In the genomic region with DNA sequence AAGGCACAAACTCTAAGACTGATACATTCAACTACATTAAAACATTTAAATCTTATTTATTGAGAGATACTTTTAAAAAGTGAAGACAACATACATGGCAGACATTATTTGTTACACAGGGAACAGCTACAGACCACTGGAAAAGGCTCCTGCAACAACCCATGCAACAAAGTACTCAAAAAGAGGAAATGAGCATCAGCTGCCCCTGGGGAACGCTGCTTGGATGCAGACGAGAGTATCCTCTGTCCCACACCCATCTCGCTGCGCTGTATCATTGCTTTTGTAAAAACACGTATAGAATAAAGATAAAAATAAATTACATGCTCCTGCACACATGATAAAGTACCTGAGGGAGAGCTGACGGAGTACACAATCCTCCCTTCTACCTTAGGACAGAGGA, we compare ENCODE assay signal across 19 mouse cellular contexts. TPM values are rescaled to one million over a fixed set of nuclear protein-coding genes. Genes with fewer than 3 reads are reported as not detected.
DNase-seq lines count a peak whose midpoint lies in the region; ATAC-seq and TF ChIP-seq lines count a peak whose summit lies in the region.
"Had no signal": no experiment of that assay in that cellular context is flagged by ENCODE, and none has a peak within 500 bp of the region (broad histone marks: within the 10 kb centered on the region; RNA-seq: fewer than 3 reads in every experiment).

No protein-coding gene starts in this region.

- H3K4me1 ChIP-seq in liver, postnatal 0 days (ENCODE audit: insufficient read depth), result peaks cover 7% of the 10 kb centered on the region
- peaks cover 5% of the 10 kb centered on the region for H3K4me1 ChIP-seq in liver, embryonic 11.5 days (replicated peaks; ENCODE audit: control insufficient read depth, insufficient read depth, low read length)
- peaks cover 2 to 20% of the 10 kb centered on the region in 2 experiments; a peak in 2 of 4 replicates for H3K4me1 ChIP-seq in CH12.LX (ENCODE audit: control insufficient read depth in 1 of 2, insufficient read depth in 2 of 2)
- peaks cover 22% of the 10 kb centered on the region for H3K4me1 ChIP-seq in spleen, adult 2 months (ENCODE audit: control insufficient read depth, insufficient read depth, insufficient read length)
- peaks cover 10% of the 10 kb centered on the region for H3K4me1 ChIP-seq in heart, embryonic 12.5 days (replicated peaks)
- H3K4me1 ChIP-seq: forebrain, embryonic 15.5 days; hindbrain, embryonic 15.5 days had no signal

- H3K4me3 ChIP-seq in liver, postnatal 0 days (ENCODE audit: low read depth, low read length), result no peak overlapping the region
- H3K4me3 ChIP-seq in liver, embryonic 11.5 days (ENCODE audit: low read depth, low read length), result no peak overlapping the region
- no peak overlapping the region for H3K4me3 ChIP-seq in CH12.LX (replicated peaks in 1 of 3; ENCODE audit: low read depth in 2 of 3, low read length in 2 of 3, poor library complexity in 1 of 3)
- H3K4me3 ChIP-seq in spleen, adult 2 months (ENCODE audit: extremely low read depth, insufficient read depth, insufficient read length), result no peak overlapping the region
- no peak overlapping the region for H3K4me3 ChIP-seq in heart, embryonic 12.5 days
- H3K4me3 ChIP-seq: embryonic facial prominence, embryonic 12.5 days; forebrain, embryonic 15.5 days; heart, embryonic 10.5 days; heart, embryonic 15.5 days; hindbrain, embryonic 15.5 days had no signal

- no peaks in the 10 kb centered on the region for H3K27me3 ChIP-seq in liver, postnatal 0 days (ENCODE audit: insufficient read depth, low read length)
- no peaks in the 10 kb centered on the region for H3K27me3 ChIP-seq in liver, embryonic 11.5 days (replicated peaks; ENCODE audit: control insufficient read depth, insufficient read depth, low read length)
- peaks cover 72% of the 10 kb centered on the region for H3K27me3 ChIP-seq in CH12.LX (replicated peaks)
- no peaks in the 10 kb centered on the region for H3K27me3 ChIP-seq in spleen, adult 2 months (ENCODE audit: control insufficient read depth, insufficient read depth, low read length)
- peaks cover 8% of the 10 kb centered on the region for H3K27me3 ChIP-seq in heart, embryonic 12.5 days (replicated peaks)
- H3K27me3 ChIP-seq: forebrain, embryonic 15.5 days; heart, embryonic 15.5 days; hindbrain, embryonic 15.5 days had no signal

- H3K4me2 ChIP-seq in liver, postnatal 0 days (ENCODE audit: low read depth, low read length), result no peak overlapping the region
- H3K4me2 ChIP-seq in liver, embryonic 11.5 days, result no peak overlapping the region
- H3K4me2 ChIP-seq in CH12.LX (ENCODE audit: insufficient read depth, low read depth, poor library complexity, severe bottlenecking), result peak overlapping the region; percentile 23; the same call in 1 of the 2 replicates
- no peak overlapping the region for H3K4me2 ChIP-seq in heart, embryonic 12.5 days
- H3K4me2 ChIP-seq: embryonic facial prominence, embryonic 12.5 days; forebrain, embryonic 15.5 days; heart, embryonic 15.5 days; hindbrain, embryonic 15.5 days had no signal

- no peak for TF ChIP-seq EP300 in liver, postnatal 0 days (IDR thresholded peaks at IDR 0.05; ENCODE audit: low read depth)
- peak; percentile 94 for TF ChIP-seq EP300 in CH12.LX (IDR thresholded peaks at IDR 0.05; ENCODE audit: low read length)

- 54% methylated on average over 6 of the region's 6 CpGs for whole genome bisulfite sequencing in liver, postnatal 0 days (ENCODE audit: insufficient replicate concordance)
- WGBS in liver, embryonic 11.5 days, result 69% methylated on average over 6 of the region's 6 CpGs
- WGBS in spleen, adult 2 months, result 30% methylated on average over 6 of the region's 6 CpGs
- WGBS in heart, embryonic 12.5 days, result 77% methylated on average over 6 of the region's 6 CpGs

- TF ChIP-seq CTCF in liver, postnatal 0 days (IDR thresholded peaks at IDR 0.05; ENCODE audit: low read depth), result no peak
- no peak for TF ChIP-seq CTCF in CH12.LX (conservative IDR thresholded peaks at IDR 0.05 in 1 of 2, IDR thresholded peaks at IDR 0.05 in 1 of 2; ENCODE audit: low read depth in 2 of 2, low read length in 2 of 2)
- TF ChIP-seq CTCF in spleen, adult 2 months (IDR thresholded peaks at IDR 0.05; ENCODE audit: extremely low read depth, insufficient read depth, insufficient read length, insufficient replicate concordance), result no peak

- H3K36me3 ChIP-seq in liver, postnatal 0 days (replicated peaks; ENCODE audit: insufficient read depth, low read length), result no peaks in the 10 kb centered on the region; the same call in 1 of the 2 replicates
- H3K36me3 ChIP-seq in liver, embryonic 11.5 days (ENCODE audit: control insufficient read depth, insufficient read depth, low read length), result no peaks in the 10 kb centered on the region
- H3K36me3 ChIP-seq in CH12.LX (replicated peaks in 1 of 2; ENCODE audit: control insufficient read depth in 1 of 2, insufficient read depth in 1 of 2, low read length in 1 of 2), result no peaks in the 10 kb centered on the region
- peaks cover 1% of the 10 kb centered on the region; the same call in 1 of the 2 replicates for H3K36me3 ChIP-seq in spleen, adult 2 months (ENCODE audit: control insufficient read depth, insufficient read depth, low read length)
- H3K36me3 ChIP-seq in heart, embryonic 12.5 days, result no peaks in the 10 kb centered on the region
- H3K36me3 ChIP-seq: embryonic facial prominence, embryonic 12.5 days; forebrain, embryonic 15.5 days; heart, embryonic 10.5 days; heart, embryonic 15.5 days; hindbrain, embryonic 15.5 days had no signal

- peak; percentile 49 for DNase-seq in liver, postnatal 0 days
- no peak for DNase-seq in liver, embryonic 11.5 days (ENCODE audit: low spot score)
- peak; percentile 75 for DNase-seq in CH12.LX (ENCODE audit: extremely low read depth)
- peak; percentile 54 to 64 for DNase-seq in spleen, adult 2 months (ENCODE audit: low read depth in 1 of 2, low spot score in 2 of 2)
- DNase-seq in heart, adult 9 months (ENCODE audit: low spot score in 2 of 2), result no peak
- DNase-seq: adrenal gland, adult 8-10 months; cerebellum, adult 8-10 months; cerebellum, postnatal 25 days; gastrocnemius, postnatal 25 days; heart, postnatal 36 days had no signal

- H3K79me2 ChIP-seq in CH12.LX (replicated peaks; ENCODE audit: control insufficient read depth, extremely low read depth, insufficient read depth, poor library complexity, severe bottlenecking), result no peaks in the 10 kb centered on the region

- ATAC-seq in liver, postnatal 0 days, result no peak
- no peak for ATAC-seq in liver, embryonic 11.5 days (replicated peaks; ENCODE audit: low FRiP score)
- 0 out of 2 replicates have a peak, but pooled peaks have one; percentile 33 for ATAC-seq in megakaryocyte progenitor cell, adult 5-6 weeks (replicated peaks; ENCODE audit: poor library complexity)
- ATAC-seq in heart, embryonic 12.5 days (ENCODE audit: insufficient number of reproducible peaks, low FRiP score), result no peak
- ATAC-seq in frontal cortex, adult (ENCODE audit: low TSS enrichment), result no peak
- ATAC-seq: forebrain, embryonic 15.5 days had no signal

- in situ Hi-C loops in CH12.LX (cut with MboI; ENCODE audit: low pct_ligation_motif_present, low pct_unique_long_range_greater_than_20kb, low sequenced_read_pairs), result no loop called here

- TF ChIP-seq RAD21 in CH12.LX (IDR thresholded peaks at IDR 0.05; ENCODE audit: low read depth, low read length), result no peak

- H3K27ac ChIP-seq in liver, postnatal 0 days (ENCODE audit: low read depth), result no peak overlapping the region
- H3K27ac ChIP-seq in liver, embryonic 11.5 days (ENCODE audit: low read depth, low read length), result no peak overlapping the region
- no peak overlapping the region for H3K27ac ChIP-seq in CH12.LX (ENCODE audit: insufficient read depth, low read depth)
- no peak overlapping the region for H3K27ac ChIP-seq in spleen, adult 2 months (ENCODE audit: insufficient read depth, low read length)
- H3K27ac ChIP-seq in heart, embryonic 12.5 days (ENCODE audit: poor library complexity, severe bottlenecking), result no peak overlapping the region
- H3K27ac ChIP-seq: embryonic facial prominence, embryonic 12.5 days; forebrain, embryonic 15.5 days; heart, embryonic 10.5 days; heart, embryonic 15.5 days; hindbrain, embryonic 15.5 days had no signal

- no peaks in the 10 kb centered on the region for H3K9me3 ChIP-seq in liver, postnatal 0 days (ENCODE audit: low read length)
- no peaks in the 10 kb centered on the region for H3K9me3 ChIP-seq in liver, embryonic 11.5 days (ENCODE audit: control insufficient read depth, low read length)
- peaks cover 2% of the 10 kb centered on the region for H3K9me3 ChIP-seq in CH12.LX (replicated peaks; ENCODE audit: low read length)
- H3K9me3 ChIP-seq in heart, embryonic 12.5 days (replicated peaks), result no peaks in the 10 kb centered on the region
- H3K9me3 ChIP-seq: embryonic facial prominence, embryonic 12.5 days; forebrain, embryonic 15.5 days; heart, embryonic 10.5 days; heart, embryonic 15.5 days; hindbrain, embryonic 15.5 days had no signal

- dilution Hi-C loops in CH12.LX (cut with MboI; ENCODE audit: extremely low pct_ligation_motif_present, extremely low pct_unique_long_range_greater_than_20kb, low sequenced_read_pairs), result no loop called here

- H3K9ac ChIP-seq in liver, postnatal 0 days (replicated peaks), result no peak overlapping the region
- H3K9ac ChIP-seq in liver, embryonic 11.5 days (ENCODE audit: low read depth, low read length), result no peak overlapping the region
- H3K9ac ChIP-seq in CH12.LX (ENCODE audit: insufficient read depth, low read depth), result no peak overlapping the region
- no peak overlapping the region for H3K9ac ChIP-seq in heart, embryonic 12.5 days
- H3K9ac ChIP-seq: embryonic facial prominence, embryonic 12.5 days; forebrain, embryonic 15.5 days; heart, embryonic 15.5 days; hindbrain, embryonic 15.5 days had no signal

- TF ChIP-seq POLR2A in CH12.LX (IDR thresholded peaks at IDR 0.05; ENCODE audit: low read depth, low read length), result no peak
- no peak for TF ChIP-seq POLR2A in spleen, adult 2 months (IDR thresholded peaks at IDR 0.05; ENCODE audit: low read depth, low read length)

RNA-seq across cellular contexts. Expression of gene Cgas, which starts 12.6 kb away (rescaled TPM):
- 0.85 and 0.92 TPM in 2 replicates for polyA plus RNA-seq in liver, postnatal 0 days (2015; fragmentation: Nextera tagmentation; extraction: Ambion mirVana)
- polyA plus RNA-seq in liver, embryonic 11.5 days (2014; fragmentation: Nextera tagmentation; extraction: Ambion mirVana), result 0.85 and 1.3 TPM in 2 replicates
- total RNA-seq in CH12.LX (2012; rRNA removed) (not detected in 2 replicates), CH12.LX (2014; rRNA removed) (not detected in 2 replicates)
- polyA plus RNA-seq in CH12.LX (2012; ENCODE audit: insufficient read length, low read depth), result not detected in 2 replicates
- total RNA-seq in megakaryocyte progenitor cell, adult 5-6 weeks (2015), result 21.4 and 23.4 TPM in 2 replicates
- total RNA-seq in megakaryocyte progenitor cell, adult 5-6 weeks (2017), result 13.7 and 20.4 TPM in 2 replicates
- 0.79 and 0.99 TPM in 2 replicates for polyA plus RNA-seq in spleen, adult 2 months (2012; rRNA removed)
- 0.68 and 0.82 TPM in 2 replicates for polyA plus RNA-seq in heart, embryonic 12.5 days (2016; fragmentation: Nextera tagmentation; extraction: Ambion mirVana)

RNA-seq across cellular contexts. Expression of gene Mto1, which starts 17.5 kb away (rescaled TPM):
- polyA plus RNA-seq in liver, postnatal 0 days (2015; fragmentation: Nextera tagmentation; extraction: Ambion mirVana), result 10.9 and 11.5 TPM in 2 replicates
- 43.0 and 44.4 TPM in 2 replicates for polyA plus RNA-seq in liver, embryonic 11.5 days (2014; fragmentation: Nextera tagmentation; extraction: Ambion mirVana)
- total RNA-seq in CH12.LX (2012; rRNA removed) (21.5 and 22.9 TPM in 2 replicates), CH12.LX (2014; rRNA removed) (21.5 and 22.5 TPM in 2 replicates)
- polyA plus RNA-seq in CH12.LX (2012; ENCODE audit: insufficient read length, low read depth), result 13.8 and 14.2 TPM in 2 replicates
- total RNA-seq in megakaryocyte progenitor cell, adult 5-6 weeks (2015), result 24.5 and 38.6 TPM in 2 replicates
- total RNA-seq in megakaryocyte progenitor cell, adult 5-6 weeks (2017), result 27.1 and 44.0 TPM in 2 replicates
- 9.3 and 9.9 TPM in 2 replicates for polyA plus RNA-seq in spleen, adult 2 months (2012; rRNA removed)
- polyA plus RNA-seq in heart, embryonic 12.5 days (2016; fragmentation: Nextera tagmentation; extraction: Ambion mirVana), result 26.8 and 28.8 TPM in 2 replicates

RNA-seq across cellular contexts. Expression of gene Gm17324, which starts 18.1 kb away (rescaled TPM):
- 0.70 and 0.75 TPM in 2 replicates for polyA plus RNA-seq in liver, postnatal 0 days (2015; fragmentation: Nextera tagmentation; extraction: Ambion mirVana)
- polyA plus RNA-seq in liver, embryonic 11.5 days (2014; fragmentation: Nextera tagmentation; extraction: Ambion mirVana), result 0.96 and 1.2 TPM in 2 replicates
- total RNA-seq in CH12.LX (2012; rRNA removed), result 0.46 and 0.55 TPM in 2 replicates
- total RNA-seq in CH12.LX (2014; rRNA removed), result not detected in 2 replicates
- not detected in 2 replicates for polyA plus RNA-seq in CH12.LX (2012; ENCODE audit: insufficient read length, low read depth)
- total RNA-seq in megakaryocyte progenitor cell, adult 5-6 weeks (2015), result not detected in 2 replicates
- total RNA-seq in megakaryocyte progenitor cell, adult 5-6 weeks (2017), result not detected in 2 replicates
- not detected in 2 replicates for polyA plus RNA-seq in spleen, adult 2 months (2012; rRNA removed)
- polyA plus RNA-seq in heart, embryonic 12.5 days (2016; fragmentation: Nextera tagmentation; extraction: Ambion mirVana), result 0.65 and 0.99 TPM in 2 replicates
- total RNA-seq: gastrocnemius, postnatal 25 days; heart, postnatal 36 days had no signal

RNA-seq across cellular contexts. Expression of gene Ddx43, which starts 34.9 kb away (rescaled TPM):
- 0.05 TPM in 1 of 2 replicates, not detected in the other for polyA plus RNA-seq in liver, postnatal 0 days (2015; fragmentation: Nextera tagmentation; extraction: Ambion mirVana)
- polyA plus RNA-seq in liver, embryonic 11.5 days (2014; fragmentation: Nextera tagmentation; extraction: Ambion mirVana), result 0.19 and 0.21 TPM in 2 replicates
- total RNA-seq in CH12.LX (2012; rRNA removed) (not detected in 2 replicates), CH12.LX (2014; rRNA removed) (not detected in 2 replicates)
- not detected in 2 replicates for polyA plus RNA-seq in CH12.LX (2012; ENCODE audit: insufficient read length, low read depth)
- total RNA-seq in megakaryocyte progenitor cell, adult 5-6 weeks (2015), result not detected in 2 replicates
- 0.07 and 0.29 TPM in 2 replicates for total RNA-seq in megakaryocyte progenitor cell, adult 5-6 weeks (2017)
- 0.12 and 0.15 TPM in 2 replicates for polyA plus RNA-seq in spleen, adult 2 months (2012; rRNA removed)
- 0.24 and 0.36 TPM in 2 replicates for polyA plus RNA-seq in heart, embryonic 12.5 days (2016; fragmentation: Nextera tagmentation; extraction: Ambion mirVana)
- total RNA-seq: adrenal gland, adult 8-10 months; adrenal gland, postnatal 36 days; gastrocnemius, postnatal 25 days; heart, postnatal 36 days had no signal

RNA-seq across cellular contexts. Expression of gene Ooep, which starts 52.0 kb away (rescaled TPM):
- not detected in 2 replicates for polyA plus RNA-seq in liver, postnatal 0 days (2015; fragmentation: Nextera tagmentation; extraction: Ambion mirVana)
- polyA plus RNA-seq in liver, embryonic 11.5 days (2014; fragmentation: Nextera tagmentation; extraction: Ambion mirVana), result 0.12 and 0.16 TPM in 2 replicates
- not detected in 2 replicates for total RNA-seq in CH12.LX (2012; rRNA removed)
- total RNA-seq in CH12.LX (2014; rRNA removed), result not detected in 2 replicates
- polyA plus RNA-seq in CH12.LX (2012; ENCODE audit: insufficient read length, low read depth), result not detected in 2 replicates
- total RNA-seq in megakaryocyte progenitor cell, adult 5-6 weeks (2015), result not detected in 2 replicates
- total RNA-seq in megakaryocyte progenitor cell, adult 5-6 weeks (2017), result not detected in 2 replicates
- not detected in 2 replicates for polyA plus RNA-seq in spleen, adult 2 months (2012; rRNA removed)
- 0.56 and 0.68 TPM in 2 replicates for polyA plus RNA-seq in heart, embryonic 12.5 days (2016; fragmentation: Nextera tagmentation; extraction: Ambion mirVana)
- total RNA-seq: adrenal gland, adult 8-10 months; adrenal gland, postnatal 36 days; heart, postnatal 36 days had no signal

Comparison
In these comparisons a context has a peak if more than half of its experiments do, and no peak if none do; other contexts are left out.
1. DNase-seq: peak in liver, postnatal 0 days (single experiment), CH12.LX (single experiment) and spleen, adult 2 months (2 of 2); none in liver, embryonic 11.5 days (single experiment) and heart, adult 9 months (0 of 2).